Mouse (Mus musculus) right cerebral cortex, postnatal 14 days (tissue): ENCODE data around the gene Ctf1.
"Not testable (repeated sequence)": the region's sequence is repeated elsewhere in the genome, so short reads cannot be mapped to it uniquely, and the experiment has no call there.

Source experiments
- DNase-seq: peaks from one replicate; pipeline ENCODE4 v3.0.0; 2022

Ctf1 gene

GRCm38 (mm10) chr7:127693730-127694129, 18.8 kb upstream of the Ctf1 start:
- not testable (repeated sequence) for DNase-seq

- no peak for DNase-seq
Measured at GRCm38 (mm10) chr7:127698986-127699385, 13.6 kb upstream of the Ctf1 start.

GRCm38 (mm10) chr7:127700712-127701331, 11.7 kb upstream of the Ctf1 start:
- DNase-seq: no peak

GRCm38 (mm10) chr7:127703561-127704178, 8.9 kb upstream of the Ctf1 start:
- DNase-seq: no peak

- DNase-seq: no peak
Measured at GRCm38 (mm10) chr7:127704598-127704997, 7.9 kb upstream of the Ctf1 start.

GRCm38 (mm10) chr7:127705706-127706105, 6.8 kb upstream of the Ctf1 start:
- no peak for DNase-seq

- no peak for DNase-seq
Measured at GRCm38 (mm10) chr7:127707045-127707956, 5.2 kb upstream of the Ctf1 start.

GRCm38 (mm10) chr7:127707957-127708206, 4.7 kb upstream of the Ctf1 start:
- DNase-seq: no peak

- peak; percentile 87 for DNase-seq
Measured at GRCm38 (mm10) chr7:127708207-127709078, 4.1 kb upstream of the Ctf1 start, which contains the start of gene Bcl7c. Bcl7c (minus strand) TSS chr7:127708933.

- no peak for DNase-seq
Measured at GRCm38 (mm10) chr7:127709261-127709979, 3.1 kb upstream of the Ctf1 start.

- no peak for DNase-seq
Measured at GRCm38 (mm10) chr7:127711031-127711430, 1.5 kb upstream of the Ctf1 start.

- DNase-seq: no peak
Measured at GRCm38 (mm10) chr7:127711456-127711855, 1.1 kb upstream of the Ctf1 start.

GRCm38 (mm10) chr7:127714816-127715215, 2.3 kb downstream of the Ctf1 start:
- no peak for DNase-seq

GRCm38 (mm10) chr7:127716992-127717391, 4.5 kb downstream of the Ctf1 start:
- DNase-seq: peak; percentile 65

GRCm38 (mm10) chr7:127718339-127718738, 5.8 kb downstream of the Ctf1 start:
- no peak for DNase-seq

- no peak for DNase-seq
Measured at GRCm38 (mm10) chr7:127719258-127719657, 6.7 kb downstream of the Ctf1 start.

GRCm38 (mm10) chr7:127725490-127725889, 13.0 kb downstream of the Ctf1 start:
- DNase-seq: no peak

- DNase-seq: no peak
Measured at GRCm38 (mm10) chr7:127725924-127726323, 13.4 kb downstream of the Ctf1 start.

- no peak for DNase-seq
Measured at GRCm38 (mm10) chr7:127727898-127728297, 15.4 kb downstream of the Ctf1 start.

- no peak for DNase-seq
Measured at GRCm38 (mm10) chr7:127730170-127730569, 17.6 kb downstream of the Ctf1 start.

GRCm38 (mm10) chr7:127732066-127732465, 19.5 kb downstream of the Ctf1 start, which contains the start of gene Ctf2:
Ctf2 (minus strand) TSS chr7:127732166.
- not testable (repeated sequence) for DNase-seq
